Mouse (Mus musculus) lung, adult 18-20 months (tissue): ENCODE measurements around the gene Ctnnbl1.

Experiments used
- DNase-seq, 2 experiments: peaks; one replicate each; pipeline ENCODE4 v3.0.0; 2022; ENCODE audit warnings: mixed read lengths in 2 of 2

The Ctnnbl1 gene

DNA sequence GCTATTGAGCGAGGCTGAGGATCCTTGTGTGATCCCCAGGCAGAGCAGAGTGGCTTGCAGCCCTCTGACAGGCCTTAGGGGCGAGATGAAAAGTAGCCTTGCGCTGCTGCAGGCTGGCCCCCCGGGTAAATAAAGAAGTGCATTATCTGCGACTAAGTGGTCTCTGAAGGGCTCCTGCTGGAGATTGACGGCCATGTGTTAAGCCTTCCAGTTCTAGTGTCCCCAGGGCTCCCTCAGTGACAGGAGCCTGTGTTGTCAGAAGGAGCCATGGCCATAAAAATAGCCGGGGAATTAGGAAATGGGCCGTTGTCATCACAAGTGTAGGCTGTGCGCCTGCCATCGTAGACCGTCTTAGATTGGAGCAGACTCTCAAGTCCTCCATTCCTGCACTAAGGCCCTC is 144.7 kb downstream of the Ctnnbl1 start:
- no peak for DNase-seq

DNA sequence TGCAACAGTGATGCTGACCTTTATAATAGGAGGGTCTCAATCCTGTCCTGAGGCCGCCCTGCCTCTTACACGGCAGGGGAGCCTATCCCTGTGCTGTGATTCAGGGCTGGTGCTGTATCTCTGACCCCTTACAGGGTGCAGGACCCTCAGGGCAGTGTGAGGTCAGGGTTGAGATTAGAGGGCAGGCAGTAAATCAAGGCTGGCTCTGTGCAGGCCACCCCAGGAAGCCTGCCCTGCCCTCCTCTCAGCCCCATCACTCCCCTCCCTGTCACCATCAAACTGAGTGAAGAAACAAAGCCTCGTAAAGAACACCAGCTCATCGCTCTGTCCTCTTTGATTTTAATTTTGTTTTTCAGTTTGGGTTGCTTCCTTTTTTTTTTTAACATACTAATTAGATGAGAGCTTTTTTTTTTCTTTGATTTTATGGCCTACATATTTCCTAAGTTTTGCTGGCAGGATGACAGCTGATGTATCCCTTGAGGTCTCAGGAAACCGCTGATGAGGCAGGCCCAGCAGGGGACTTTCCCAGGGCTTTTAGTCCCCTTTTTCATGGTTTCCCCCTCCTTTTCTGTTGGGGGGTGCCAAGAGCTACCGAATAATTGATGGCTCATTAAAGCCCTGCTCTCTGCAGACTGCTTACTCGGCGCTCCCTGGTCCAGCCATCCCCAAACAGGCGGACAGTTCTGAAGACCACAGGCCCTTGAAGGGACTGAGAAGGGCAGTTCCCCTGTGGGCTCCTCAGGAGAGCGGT is 150.2 kb downstream of the Ctnnbl1 start:
- DNase-seq, result no peak

DNA sequence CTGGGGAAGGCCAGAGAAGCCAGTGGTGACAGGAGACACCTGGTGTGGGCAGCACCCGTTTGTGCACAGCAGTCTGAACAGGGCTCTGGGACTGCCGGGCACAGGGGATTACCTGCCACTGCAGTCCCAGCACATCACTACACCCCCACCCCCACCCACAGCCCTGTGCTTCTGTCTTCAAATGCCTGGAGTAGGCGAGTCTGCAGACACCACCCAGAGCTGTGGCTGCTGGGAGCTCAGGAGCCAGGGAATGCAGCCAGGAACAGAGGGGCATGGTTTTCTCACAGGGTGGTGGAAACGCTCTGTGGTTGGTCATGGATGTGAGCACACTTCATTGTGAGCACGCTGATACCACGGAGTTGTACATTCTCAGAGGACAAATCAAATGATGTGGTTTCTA is 154.0 kb downstream of the Ctnnbl1 start:
- DNase-seq, result no peak

DNA sequence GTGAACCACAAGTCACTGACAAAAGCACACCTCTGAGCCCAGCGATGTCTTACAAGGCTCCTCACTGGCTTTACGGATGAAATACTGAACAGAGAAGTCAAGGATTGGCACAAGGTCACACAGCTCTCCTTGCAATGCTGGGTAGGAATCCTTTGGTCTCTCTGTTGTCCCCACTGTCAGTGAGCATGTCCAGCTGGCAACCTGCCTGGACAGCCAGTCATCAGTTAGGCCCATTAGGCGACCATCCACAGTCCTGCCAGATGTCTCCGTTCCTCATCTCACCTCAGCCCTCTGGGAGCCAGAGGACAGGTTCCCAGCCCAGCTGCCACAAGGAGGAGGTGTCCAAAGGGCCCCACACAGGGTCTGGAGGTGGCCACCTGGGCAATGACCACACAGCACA is 159.9 kb downstream of the Ctnnbl1 start:
- DNase-seq, result no peak

DNA sequence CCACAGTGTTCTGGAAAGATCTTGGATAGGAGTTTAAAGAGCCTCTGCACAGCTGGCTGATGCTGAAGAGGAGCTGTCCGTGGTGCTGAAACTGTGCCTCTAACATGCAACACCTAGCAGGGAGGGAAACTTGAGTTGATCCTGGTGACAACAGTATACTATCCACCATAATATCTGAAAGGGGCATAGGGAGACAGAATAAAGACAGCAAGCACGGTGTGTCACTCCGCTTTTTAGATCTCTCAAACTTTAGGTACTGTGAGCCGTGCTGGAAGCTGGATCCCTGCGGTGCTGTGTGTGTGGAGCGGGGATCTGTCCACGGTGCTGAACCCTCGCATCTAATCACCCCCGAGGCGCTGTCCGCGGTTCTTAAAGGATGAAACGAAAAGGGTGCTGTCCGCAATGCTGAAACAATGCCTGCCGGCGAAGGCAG is 176.0 kb downstream of the Ctnnbl1 start:
- DNase-seq, result peak; percentile 65 to 70

DNA sequence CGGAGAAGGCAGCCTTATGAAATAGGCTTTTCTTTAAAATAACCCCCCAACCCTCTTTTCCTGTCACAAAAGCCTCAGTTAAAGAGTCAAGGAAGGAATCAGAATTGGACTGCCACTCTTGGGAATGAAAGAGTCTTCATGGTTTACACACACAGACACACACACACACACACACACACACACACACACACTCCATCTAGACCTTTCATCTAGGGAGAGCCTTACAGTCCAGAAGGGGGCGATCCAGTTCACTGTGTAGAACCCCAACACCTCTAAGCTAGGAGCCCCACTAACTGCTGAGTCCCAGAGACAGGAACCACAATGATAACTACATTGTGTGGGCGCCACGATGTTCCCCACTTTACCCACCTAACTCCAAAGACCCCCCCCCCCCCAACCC is 176.5 kb downstream of the Ctnnbl1 start:
- DNase-seq, result no peak

DNA sequence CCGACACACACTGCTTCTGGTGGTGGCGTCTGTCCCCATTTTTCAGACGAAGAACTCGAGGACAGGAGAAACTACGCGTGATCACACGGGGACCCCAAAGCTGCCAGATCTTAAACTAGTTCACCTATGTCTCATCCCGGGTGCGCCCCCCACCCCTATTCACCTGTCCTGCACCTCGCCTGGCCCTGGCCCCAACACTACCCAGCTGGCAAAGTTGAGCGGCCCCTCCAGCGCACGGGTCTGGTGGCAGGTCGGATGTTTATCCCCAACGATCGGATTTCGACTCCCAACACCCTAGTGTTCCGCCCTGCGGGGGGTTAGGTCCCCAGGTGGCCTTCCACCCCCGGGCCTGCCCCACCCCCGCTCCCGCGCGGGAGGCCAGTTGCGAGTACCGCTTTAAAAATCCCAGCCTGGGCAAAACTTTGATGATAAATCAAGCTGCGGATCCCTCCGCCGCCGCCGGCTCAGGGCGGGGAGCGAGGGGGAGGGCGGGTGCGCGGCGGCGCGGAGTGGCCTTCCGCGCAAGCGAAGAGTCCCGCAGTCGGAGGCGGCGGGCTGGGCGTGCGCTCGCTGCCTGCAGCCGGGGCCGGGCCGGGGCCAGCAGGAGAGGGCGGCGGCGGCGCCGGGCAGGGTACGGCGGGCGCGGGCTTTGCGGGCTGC is 177.0 kb downstream of the Ctnnbl1 start, which contains the start of gene Vstm2l:
TSS of gene Vstm2l (plus strand) at position 549 of the 660 bp plus-strand sequence.
- DNase-seq, result no peak

DNA sequence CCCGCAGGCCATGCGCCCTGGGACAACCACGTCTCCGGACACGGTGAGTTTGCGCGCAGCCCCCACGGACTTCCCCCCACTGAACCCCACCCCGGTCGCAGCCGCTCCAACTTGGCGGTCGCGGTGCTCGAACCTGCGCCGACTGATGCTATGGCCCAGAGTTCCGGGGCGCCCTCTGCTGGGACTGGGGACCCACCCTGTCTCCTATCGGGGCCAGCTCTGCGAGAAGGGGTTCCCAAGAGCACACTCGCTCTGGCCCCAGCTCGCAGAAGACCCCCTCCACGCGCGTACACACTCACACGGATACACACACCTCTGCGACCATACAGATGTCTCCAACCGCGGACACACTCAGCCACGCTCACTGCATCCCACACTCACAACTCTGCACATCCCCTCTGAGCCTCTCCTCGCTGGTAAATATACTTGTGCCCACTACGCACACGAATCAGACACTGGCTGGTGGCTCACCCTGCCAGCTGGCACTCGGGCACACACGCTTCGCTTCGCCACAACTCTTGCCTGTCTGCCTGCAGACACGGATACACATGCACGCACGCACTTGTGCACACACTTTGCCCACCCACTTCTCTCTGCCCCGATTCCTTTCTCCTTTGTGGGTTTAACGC is 177.8 kb downstream of the Ctnnbl1 start:
- no peak for DNase-seq

DNA sequence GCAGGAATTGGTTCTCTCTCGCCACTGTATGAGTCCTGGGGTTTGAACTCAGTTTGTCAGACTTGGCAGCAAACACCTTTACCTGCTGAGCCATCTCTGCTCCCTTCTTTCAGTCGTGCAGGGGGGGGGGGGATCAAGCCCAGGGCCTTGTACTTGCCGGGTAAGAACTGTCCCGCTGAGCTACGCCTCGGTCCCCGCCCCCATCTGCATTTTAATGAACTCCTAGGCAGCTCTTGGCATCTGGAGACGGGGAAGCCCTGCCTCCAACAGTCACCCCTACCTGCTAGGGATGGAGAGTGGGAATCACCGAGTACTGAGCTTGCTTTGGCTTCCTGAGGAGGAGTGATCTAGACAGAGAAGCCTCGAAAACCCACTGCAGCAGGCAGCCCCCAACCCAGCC is 181.3 kb downstream of the Ctnnbl1 start:
- no peak for DNase-seq

DNA sequence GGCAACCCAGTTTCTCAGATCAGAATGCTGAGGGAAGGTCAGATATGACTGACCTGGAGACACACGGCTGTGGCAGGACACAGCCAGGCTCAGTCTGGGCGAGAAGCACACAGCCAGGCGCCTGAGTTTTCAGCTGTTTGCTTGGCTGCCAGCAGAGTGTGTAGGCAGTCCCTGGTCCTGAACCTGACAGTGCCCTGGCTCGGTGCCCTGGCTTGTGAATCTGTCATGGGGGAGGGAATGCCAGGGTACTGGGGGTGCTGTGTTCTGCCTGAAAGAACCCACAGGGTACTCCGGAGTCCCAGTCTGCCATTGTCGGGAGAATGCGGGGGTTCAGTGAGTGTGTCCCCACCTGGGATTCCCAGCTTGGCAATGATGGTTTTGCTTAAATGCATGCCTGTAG is 184.3 kb downstream of the Ctnnbl1 start:
- no peak for DNase-seq

DNA sequence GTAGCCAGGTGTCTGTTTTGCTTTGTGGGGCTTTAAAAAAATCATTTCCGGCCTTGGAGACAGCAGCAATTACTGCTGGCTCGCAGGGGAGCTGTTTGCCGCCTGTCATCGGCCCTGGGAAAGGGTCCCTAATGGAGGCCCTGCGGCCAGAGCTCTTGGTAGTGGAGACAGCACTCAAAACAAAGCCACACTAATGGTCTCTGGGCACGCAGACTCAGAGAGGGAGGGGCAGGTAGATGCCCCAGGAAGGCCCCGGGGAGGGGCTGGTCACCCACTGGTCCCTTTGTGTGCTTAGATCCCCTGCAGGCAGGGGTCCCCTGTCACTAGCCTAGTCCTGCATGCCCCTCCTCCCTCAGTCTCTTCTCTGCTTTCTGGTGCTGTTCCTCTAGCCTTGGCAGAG is 186.2 kb downstream of the Ctnnbl1 start:
- DNase-seq, result no peak

DNA sequence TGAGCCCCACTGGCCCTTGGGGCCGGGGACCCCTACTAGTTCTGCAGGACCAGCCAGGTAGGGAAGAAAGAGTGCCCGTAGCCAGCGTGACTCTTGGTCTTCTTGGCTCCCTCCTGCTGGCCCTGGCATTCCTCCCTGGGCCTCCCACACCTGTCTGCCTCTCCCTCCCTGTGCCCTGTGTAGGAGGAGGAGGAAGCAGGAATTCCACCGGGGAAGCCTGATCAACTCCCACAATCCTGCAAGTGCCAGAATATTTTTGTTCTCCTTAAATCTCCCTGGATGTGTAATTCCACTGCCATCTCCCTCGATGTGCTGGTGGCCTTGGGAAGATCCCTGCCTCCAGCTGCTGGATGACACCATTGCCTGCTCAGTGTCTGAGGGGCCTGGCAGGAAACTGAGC is 187.3 kb downstream of the Ctnnbl1 start:
- DNase-seq, result no peak

DNA sequence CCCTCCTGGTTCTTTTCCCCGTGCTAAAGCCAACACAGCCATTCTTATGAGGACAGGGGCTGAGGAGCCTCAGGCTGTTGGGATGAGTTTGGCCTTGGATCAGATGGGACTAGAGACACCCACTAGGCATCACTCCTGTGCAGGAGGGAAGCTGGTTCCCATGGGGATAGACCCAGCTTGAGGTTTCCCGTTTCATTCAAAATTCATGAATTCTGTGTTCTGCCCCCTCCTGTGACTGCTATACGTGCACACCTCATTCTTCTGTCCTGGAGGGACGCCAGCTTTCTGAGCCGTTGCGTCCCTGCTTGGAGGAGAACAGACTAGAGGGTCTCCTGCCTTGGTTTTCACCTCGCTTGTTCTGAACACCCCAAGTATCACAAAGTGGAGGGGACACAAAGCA is 189.3 kb downstream of the Ctnnbl1 start:
- DNase-seq, result no peak

DNA sequence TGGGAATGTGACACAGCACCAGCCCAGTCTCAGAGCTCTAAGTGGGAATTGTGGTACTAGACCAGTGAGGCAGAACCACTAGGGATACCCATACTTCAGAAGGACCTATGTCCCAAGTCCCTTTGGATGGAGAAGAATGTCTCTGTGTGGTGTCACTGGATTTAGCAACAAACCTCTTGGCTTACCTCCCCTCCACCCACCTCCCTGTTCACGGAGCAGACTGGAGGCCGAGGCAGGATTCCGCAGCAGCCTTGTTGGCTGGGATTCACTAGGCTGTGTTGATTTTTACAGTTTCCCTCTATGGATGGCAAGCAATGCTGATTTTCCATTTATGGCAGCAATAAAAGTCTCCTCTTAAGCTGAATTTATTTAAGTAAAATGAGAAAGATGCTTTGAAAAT is 189.7 kb downstream of the Ctnnbl1 start:
- no peak for DNase-seq

DNA sequence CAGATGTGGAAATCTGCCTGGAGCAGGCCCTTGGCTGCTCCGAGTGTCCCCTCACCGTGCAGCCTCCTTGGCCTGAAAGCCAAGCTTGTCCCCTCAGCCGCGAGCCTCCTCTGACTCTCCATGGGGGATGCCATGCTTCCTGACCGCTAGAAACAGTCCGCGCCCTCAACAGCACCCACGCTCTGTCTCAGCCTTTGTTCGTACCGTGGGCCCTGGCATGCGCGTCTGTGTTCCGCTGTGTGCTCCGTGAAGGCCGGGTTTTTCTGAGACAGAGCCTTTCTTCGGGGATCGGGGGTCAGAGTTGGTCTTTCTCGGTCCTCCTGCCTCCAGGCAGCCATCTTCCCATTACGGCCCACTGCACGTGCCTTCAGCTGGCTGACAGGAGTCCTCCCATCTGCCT is 190.2 kb downstream of the Ctnnbl1 start:
- DNase-seq, result no peak

DNA sequence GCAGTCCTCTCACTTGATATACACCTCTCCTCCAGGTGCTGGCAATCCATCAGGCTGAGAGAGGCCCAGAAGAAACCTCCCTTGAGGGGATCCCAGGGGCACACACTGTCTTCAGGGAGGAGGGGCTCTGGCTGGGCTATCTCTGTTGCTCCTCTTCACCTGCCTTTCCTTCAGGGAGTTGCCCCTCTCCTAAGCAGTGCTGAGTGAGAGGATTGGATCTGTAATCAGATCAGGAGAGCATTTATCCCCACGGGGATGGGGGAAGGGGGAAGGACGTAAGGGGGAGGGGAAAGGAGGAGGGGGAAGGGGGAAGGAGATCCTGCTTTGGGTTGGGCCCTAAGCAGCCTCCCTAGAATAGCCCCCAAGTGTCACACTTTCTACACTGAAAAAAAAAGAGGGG is 190.6 kb downstream of the Ctnnbl1 start:
- DNase-seq, result no peak

DNA sequence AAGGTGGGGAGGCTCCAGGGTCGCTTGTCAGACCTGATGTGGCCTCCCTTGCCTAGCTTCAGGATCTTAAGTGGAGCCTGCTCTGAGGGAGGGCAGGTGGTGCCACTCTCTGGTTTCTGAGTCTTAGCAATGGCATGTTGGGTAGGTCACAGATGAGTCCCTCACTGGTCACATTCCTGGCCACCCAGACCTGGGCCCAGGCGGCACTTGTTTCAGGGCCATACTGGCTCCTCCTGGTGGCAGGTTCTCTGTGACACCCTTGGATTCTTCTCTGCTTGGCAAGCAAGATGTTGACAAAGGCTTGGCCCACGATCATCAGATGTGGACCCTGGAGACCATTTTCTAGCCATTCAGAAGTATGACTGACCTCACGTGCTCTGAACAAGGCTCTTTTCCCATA is 195.5 kb downstream of the Ctnnbl1 start:
- no peak for DNase-seq

DNA sequence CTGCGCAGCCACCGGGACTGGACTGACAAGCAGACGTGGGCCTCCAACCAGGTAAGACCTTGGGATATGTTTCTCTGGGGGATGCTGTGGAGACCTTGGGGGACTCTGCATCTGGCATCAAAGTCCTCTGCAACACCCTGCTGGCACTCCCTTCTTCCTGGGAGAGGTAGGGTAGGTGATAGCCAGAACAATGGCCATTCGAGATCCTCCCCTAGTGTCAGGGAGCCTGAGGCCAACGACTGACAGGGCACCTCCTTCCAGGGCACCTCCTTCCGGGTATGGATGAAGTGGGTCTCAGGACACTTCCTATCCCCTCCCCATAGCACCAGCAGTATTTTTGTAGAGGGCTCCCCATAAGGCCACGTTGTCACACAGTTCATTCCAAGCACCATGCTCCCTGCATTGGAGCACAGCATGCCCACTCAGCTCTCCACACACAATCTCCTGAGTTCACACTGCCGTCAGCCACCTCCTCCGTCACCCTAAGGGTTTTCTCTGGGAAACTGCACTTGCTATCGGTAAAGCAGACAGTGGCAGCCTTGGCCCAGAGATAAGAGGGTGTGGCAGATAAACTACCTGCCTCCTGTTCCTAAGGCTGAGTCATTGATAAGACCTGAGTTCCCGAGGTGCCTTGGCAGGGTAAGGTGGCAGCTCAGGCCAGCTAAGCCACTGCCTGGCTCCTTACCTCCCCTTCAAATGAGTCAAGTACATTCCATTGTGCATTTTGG is 198.4 kb downstream of the Ctnnbl1 start:
- DNase-seq, result no peak

DNA sequence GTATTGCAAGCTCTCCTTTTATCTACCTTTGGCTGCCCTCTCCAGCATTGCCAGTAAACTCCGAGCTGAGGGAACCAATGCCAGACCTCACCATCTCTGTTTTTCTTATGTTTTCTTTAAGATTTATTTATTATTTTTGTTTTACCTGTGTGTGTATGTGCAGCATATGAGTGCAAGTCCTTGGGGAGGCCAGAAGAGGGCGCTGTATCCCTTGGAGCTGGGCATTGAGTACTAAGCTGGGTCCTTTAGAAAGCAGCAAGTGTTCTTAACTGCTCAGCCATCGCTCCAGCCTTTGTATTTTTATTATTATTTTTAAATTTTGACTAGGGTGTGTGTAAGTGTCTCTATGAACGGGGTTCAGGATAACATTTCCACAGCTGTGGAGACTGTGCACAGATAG is 199.5 kb downstream of the Ctnnbl1 start:
- no peak for DNase-seq

DNA sequence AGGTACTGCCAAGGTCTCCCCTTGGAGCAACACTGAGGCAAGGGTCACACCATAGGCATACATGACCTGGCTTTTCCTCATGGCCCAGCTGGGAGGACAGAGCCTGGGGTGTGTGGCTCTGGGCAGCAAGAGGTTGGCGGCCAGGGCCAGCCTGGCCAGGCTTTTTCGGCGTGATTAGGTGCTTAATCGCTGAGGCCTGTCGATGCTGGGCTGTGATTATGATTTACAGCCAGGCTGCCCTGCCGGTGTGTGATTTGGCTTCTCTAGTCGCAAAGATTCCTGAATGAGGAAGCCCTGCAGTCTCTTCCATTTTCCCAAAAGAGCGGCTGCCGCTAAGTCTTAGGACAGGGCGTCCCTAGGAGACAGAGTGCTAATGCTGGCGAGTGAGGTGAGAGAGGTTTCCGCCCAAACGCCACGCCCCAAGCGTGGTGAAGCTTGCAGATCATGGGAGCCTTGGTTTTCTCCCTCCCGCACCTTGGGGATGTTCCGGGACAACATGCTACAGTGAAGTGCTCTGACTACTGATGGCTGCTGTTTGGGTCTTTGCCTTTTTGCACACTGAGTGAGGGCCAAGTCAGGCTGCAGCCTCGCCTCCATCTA is 203.5 kb downstream of the Ctnnbl1 start:
- DNase-seq, result no peak
